Mouse (Mus musculus) thymus, postnatal 36 days (tissue): Measurements from ENCODE around the gene Vstm4.

Experiments
- DNase-seq, 2 experiments: peaks; one replicate each; pipeline ENCODE4 v3.0.0; 2022; ENCODE audit warnings: mixed read lengths in 2 of 2

The Vstm4 gene

DNA sequence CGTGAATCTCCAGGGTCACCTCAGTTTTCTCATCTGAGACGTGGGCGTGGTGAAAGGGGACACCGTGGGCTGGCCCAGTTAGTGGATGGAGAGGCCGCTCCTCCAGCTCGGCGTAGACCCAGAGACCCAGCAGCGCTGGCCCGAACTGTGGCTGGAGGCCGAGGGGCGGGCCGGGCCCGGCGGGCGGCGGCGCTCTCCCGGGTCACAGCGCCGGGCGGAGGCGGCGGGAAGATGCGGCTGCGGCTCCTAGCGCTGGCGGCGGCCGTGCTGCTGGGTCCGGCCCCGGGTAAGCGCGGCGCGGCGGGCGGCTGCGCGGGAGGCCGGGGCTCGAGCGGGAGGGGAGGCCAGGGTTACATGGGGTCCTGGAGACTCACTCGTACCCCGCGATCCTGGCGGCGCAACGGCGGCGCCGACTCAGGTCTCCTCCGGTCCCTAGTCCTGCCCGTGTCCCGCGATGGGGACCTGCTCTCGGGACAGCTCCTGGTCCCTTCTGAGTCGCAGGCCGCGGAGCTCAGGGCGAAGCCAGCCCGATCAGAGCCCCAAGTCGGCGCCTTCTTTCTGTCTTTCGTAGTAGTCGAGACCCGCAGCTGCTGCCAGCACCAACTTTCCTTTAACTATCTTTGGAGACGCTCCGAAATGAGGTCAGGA is at the start of gene Vstm4:
Vstm4 (plus strand) TSS at position 76 of the 648 bp plus-strand sequence.
- DNase-seq = no peak

DNA sequence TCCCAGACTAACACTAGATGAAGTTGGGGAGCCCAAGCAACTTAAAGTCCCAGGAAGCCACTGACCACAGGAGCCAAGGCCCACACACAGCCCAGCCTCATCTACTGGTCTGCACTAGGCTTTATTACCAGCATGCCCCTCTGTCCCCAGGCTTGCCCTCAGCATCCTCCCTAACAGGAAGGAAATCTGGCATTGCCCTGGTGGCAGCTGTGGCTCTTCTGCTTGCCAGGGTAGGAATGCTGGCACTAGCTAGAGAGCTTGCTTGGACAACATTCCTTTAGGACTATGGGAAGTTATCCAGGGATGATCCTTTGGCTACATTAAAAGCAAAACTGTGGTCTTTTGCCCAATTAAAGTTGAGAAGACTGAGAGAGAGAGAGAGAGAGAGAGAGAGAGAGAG is 46.4 kb upstream of the Vstm4 start:
- no peak for DNase-seq

DNA sequence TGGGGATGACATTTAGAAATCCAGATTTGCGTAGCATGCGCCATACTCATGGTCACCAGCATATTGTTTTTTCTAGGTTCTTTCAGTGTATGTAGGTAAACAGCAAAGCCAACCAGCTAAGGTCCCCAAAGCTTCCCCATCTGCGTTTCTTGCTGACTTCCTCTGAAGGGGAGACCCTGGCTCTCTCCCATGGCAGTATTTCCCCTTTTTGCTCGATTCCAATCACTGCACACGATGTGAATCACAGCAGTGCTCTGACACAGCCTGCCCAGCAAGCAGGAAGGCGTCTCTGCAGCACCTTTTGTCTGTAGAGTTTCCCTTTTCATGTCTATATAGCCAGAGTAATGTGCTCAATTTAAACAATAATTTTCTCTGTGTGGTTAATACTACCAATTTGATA is 44.1 kb upstream of the Vstm4 start:
- no peak for DNase-seq

DNA sequence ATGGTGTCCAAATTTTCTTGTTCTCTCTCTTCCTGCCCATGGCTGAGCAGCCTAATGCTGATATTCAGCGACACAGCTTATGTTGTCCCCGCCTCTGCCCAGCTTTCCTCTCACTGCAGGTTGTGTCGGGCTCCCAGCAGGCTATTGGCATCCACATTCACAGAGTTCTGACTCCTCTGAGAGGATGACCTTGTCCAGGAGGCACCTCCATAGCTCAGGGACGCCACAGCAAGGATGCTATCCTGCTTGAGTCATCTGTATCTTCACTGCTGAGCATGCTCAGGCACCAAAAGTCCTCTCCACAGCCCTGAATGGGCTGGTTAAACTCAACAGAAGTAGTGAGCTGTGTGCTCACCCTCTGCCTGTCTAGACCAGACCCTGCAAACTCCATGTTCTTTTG is 41.6 kb upstream of the Vstm4 start:
- DNase-seq = no peak

DNA sequence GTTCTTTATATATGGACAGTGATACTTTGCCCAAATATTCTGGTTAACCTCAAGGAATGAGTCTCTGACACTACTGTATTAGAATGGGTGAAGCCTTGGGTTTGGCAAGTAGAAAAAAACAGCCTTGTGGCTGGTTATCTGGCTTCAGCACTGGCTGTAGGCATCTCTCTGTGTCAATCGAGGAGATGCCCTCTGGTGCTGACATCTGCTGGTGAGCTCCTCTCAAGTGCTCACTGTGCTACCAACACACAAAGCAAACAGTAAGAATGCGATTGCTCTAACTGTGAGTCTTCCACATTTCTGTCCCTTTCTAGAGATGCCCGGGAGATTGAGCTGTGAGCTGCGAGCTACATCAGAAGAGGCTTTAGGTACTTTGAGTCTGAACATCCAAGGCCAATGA is 40.0 kb upstream of the Vstm4 start:
- no peak for DNase-seq

DNA sequence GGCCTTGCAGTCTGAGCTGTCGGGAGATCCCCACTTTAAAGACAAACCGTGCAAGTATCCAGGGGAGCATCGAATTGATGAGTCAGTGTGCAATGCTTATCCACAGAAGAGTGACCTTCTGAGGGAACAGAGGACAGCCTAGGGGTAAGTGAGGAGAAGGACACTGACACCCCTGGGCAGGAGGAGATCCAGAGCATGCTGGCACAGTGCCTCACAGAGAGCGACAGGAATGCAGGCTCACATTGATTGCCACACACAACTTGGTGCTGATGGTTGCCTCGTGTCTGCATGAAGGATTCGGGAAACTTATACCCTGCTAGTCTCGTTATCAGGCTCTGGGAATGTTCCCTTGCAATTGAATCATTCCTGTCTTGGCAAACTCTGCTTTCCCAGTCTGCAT is 39.3 kb upstream of the Vstm4 start:
- no peak for DNase-seq

DNA sequence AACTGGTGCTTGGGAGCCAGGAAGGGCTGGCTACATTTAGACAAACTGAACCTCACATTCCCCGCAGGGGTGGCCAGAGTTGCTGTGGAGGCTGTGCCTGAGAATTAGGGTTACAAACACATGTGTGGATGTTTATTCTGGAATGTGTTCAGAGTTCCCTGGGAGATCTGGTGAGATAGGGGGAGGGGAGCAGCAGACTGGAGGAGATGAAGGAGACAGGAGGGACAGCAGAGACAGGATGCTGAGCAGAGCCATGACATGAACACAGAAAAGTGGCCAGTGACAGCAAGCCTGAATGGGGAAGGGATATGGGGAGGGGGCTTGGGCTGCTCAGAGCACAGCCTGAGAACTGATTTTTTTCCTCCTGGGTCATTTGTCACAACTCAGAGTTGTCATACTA is 37.3 kb upstream of the Vstm4 start:
- DNase-seq = no peak

DNA sequence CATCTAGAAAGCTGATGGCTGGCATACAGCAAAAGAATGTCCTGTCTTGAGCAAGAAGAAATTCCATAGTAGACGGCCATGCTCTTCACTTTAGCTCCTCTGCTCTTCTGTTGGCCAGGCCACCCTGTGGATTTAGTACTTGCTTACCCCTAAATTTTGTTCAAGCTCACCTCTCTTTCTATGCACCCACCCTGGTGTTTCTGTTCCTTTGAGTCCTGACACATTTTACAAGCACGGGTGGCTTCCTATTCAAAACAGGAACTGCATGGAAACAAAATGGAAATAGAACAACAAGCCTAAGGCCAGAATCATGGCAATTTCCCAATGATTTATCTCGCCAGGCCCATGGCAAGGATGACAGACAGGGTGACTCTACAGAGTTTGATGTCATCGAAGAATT is 33.7 kb upstream of the Vstm4 start:
- no peak for DNase-seq

DNA sequence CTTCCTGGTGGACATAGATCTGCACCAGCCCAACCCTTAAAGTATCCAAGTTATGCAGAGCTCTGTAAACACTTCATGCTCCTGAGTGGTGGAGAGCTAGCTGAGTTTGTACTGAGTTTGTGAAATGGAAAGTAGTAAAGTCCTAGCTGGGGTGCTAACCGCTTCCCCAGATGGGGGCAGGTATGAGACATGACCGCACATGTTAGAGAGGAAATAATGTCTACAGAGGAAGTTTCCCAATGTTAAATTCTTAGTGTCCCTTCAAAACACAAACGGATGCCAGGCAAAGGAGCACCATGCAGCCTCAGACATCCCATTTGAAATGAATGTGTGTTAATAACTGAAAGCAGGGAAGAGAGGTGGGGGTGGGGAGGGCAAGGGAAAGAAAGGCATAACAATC is 32.7 kb upstream of the Vstm4 start:
- DNase-seq = no peak

DNA sequence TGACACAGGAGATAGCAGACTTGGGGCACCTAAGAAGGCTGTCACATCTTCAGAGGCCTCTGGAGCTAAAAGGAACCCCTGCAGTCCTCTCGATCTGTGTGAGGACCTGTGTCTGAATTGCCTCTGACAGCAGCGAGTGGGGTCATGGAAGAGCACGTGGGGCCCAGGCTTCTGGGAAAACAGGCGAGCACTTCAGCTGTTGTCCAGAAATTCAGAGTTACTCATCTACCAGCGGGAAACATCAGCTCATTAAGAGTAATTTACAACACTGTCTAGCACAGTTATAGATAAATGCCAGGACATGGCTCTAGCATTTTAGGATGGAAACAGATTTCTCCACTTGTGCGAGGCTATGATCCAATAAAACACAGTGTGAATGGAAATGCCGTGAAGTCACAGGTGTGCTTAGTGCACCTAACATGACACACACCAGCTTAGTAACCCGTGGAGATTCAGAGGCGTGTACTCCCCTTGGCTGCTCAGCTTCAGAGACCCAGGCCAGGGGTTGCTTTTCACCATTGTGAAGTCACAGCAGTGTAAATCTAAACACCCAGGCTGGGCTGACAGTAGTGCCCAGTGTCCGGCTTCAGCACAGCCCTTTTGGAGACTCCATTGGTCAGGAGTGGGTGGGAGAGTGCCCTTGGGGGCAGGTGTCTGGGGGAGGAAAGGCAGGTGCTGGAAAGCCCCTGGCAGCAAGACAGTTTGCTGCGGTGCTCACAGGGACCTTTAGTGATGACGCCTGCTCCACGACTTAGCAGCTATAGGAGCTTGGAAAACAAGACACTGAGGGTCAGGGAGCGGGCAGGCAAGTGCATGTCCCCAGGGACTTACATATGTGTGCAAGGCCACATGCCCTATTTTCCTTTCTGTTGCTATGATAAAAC is 32.0 kb upstream of the Vstm4 start:
- no peak for DNase-seq

DNA sequence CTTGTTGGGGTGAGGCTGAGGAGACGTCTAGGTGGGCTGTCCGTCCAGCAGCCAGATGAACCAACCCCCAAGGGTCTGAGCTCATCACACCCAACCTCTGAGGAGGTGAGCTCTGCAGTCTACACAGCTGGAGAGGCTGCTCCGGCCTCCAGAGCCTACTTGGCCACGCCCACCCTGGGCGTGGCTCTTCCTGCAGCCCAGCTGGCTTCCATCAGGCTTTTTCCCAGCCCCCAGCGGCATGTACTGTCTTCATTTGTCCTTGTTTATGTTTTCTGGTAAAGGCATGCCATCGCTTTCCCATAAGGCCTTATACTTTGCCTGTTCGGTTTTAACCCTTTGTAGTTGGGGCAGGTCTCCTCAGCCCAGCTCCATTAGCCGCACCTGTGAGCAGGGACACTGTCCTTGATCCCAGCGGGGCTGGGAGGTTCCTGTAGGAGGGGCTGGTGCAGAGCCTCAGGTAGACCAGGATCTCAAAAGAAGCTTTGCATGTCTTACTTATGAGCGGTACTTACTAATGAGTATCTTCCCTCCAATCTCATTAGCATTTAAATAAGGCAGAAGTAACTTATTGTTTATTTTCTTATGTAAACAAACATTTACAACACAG is 31.0 kb upstream of the Vstm4 start:
- DNase-seq = no peak

DNA sequence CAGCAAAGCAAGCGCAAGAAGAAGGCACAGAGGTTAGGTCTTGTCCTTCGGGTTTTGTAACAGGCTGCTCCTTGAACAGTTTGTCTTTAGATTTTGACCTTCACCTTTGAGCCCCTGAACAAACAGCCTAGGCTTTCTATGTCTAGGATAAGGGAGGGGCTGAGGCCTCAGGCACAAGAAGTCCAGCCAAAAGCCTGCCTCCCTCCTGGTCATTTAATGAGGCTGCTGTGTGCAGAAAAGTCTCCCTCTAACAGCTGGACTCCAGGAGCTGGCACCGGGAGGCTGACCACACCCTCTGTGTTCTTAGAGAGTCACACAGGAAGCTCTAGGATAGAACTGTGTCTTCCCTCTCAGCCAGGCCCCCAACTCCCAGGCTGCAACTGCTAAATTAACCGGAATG is 29.4 kb upstream of the Vstm4 start:
- no peak for DNase-seq

DNA sequence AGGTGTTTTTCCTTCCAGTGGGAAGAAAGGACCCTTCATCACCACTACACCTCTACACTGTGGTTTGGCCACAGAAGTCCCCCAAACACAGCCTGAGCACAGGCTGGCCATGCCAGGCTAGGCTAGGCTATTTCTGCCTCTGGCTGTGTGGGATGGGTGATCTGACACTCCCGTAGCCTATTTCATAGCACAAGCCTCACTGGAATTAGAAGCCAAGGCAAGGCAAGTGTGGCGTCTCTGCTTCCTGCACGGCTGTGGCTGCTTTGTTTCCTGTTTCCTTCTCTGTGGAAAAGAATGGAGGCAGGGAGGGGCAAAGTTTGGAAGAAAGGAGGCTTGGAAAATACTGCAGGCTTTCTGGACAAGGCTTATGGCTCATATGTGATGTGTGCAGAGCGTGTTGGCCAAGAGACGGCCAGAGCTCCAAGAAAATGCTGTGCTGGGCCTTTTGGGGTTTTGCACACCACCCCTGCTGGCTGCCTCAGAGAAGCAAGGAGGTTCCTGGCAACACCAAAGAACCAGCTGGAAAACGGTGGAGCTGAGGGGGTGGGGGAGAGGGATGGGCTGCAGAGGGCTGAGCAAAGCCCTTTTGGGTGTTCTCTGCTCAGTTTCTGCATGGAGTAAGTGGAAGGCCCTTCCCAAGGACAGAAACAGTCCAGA is 28.4 kb upstream of the Vstm4 start:
- no peak for DNase-seq

DNA sequence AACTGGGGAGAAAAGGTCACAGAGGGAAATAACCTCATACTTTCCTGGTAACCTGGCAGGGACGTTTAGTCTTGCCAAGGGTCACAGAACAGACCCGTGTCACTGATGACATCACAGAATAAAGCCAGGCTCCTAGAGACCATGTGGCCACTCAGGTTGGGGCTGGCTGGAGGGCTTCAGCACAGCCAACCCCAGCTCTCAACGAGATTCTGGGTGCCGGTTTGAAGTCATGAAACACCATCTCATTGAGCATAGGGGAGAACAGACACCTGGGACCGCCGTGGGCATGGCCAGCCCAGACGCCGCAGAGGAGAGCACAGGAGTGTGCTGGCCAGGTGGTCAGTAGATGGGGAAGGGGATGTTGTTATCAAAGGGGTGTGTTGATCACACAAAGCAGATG is 22.7 kb upstream of the Vstm4 start, which contains the start of gene Fam170b:
Fam170b (plus strand) TSS at position 116 of the 400 bp plus-strand sequence.
- DNase-seq = no peak

DNA sequence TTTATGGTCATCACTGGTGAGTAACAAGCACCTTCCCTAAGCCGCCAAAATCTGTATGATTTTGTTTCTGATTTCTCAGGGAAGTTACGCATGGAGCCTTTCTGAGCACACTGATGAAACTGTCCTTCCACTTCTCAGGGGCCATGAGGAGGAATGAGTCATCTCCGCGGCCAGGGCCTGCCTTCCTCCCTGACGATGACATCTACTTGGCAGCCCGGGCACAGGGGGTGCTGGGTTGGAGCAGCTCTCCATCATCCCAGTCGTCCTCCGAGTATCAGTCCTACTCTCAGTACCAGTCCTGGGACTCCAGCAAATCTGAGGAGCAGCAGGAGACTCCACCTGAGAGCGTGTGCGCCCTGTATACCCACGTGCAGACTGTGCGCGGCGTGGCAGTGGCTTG is 21.4 kb upstream of the Vstm4 start:
- DNase-seq = no peak

DNA sequence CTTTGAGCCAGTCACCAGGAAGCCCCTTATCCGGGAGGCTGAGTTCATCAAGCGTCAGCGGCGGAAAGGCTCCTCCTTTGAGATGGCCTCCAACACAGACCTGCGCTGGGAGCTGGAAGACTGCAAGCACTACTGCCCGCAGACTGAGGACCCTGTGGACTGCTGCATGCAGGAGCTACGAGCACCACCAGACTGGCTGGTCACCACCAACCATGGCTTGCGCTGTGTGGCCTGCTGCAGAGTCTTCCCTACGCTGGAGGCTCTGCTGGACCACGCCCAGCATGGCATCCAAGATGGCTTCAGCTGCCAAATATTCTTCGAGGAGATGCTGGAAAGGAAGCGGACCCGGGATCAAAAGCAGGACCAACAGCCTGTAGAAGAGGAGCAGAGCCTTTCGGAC is 21.0 kb upstream of the Vstm4 start:
- DNase-seq = no peak

DNA sequence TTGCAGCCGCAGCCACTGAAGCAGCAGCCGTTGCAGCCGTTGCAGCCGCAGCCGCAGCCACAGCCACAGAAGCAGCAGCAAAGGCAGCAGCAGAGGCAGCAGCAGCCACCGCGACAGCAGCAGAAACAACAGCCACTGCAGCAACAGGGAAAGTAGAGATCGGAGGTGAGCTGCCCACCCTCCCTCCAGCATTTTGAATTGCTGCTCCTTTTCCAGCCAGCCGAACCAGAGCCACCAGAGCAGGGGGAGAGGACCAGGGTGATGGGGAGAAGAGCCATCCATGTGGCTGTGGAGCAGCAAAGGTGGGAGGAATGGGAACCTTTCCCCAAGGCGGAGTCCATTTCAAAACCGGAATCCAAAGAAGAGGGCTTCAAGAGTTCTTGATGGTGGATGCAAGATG is 20.4 kb upstream of the Vstm4 start:
- DNase-seq = no peak

DNA sequence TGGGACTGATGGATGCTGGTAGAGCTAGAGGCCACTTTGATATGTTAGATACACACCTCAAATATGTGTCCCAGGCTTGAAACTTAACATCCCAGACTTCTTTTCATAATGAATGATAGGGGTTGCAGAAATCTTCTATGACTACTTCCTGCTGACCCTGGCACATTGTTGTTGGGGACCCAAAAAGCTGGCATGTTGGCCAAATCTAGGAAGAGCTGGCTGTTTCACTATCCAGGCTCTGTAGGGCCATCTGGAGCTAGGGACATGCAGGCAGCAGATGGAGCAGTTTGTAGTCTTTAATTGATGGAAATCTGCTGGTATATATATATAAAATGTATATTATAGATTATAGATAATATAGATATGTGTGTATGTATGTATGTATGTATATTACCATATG is 14.5 kb upstream of the Vstm4 start:
- DNase-seq = no peak

DNA sequence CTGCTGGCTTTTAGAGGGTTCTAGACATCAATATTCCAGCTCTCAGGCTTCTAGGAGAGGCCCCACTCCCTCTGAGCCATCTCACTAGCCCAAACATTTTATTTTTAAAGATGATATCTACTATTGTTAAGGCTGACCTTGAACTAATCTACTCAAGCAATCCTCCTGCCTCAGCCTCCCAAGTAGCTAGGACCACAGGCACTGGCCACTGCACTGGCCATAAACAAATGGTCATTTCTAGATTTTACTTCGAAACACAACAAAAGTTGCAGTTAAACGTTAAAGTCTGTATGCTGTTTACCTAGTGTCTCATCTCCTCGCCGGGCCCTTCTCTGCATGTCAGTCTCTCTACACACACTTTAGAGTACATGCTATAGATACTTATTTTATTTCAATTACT is 2.5 kb upstream of the Vstm4 start:
- DNase-seq = no peak

DNA sequence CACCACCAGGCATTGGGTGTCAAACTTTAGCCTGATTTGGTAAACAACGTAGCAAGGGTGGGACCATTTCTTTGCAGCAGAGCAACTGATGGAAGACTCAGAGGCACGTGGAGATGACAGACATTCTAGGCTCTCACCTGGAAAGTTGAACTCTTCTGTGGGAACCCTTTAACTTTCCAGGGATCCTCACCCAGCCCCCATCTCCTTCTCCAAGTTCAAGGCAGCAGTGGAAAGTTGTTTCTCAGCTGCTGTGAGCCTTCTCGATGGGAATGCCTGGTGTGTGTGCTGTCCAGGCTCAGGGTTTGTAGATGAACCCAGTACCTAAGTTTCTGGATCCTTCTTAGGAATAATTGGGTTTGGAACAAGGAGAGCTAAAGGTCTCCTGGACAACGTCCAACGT is 310 bp upstream of the Vstm4 start:
- no peak for DNase-seq

DNA sequence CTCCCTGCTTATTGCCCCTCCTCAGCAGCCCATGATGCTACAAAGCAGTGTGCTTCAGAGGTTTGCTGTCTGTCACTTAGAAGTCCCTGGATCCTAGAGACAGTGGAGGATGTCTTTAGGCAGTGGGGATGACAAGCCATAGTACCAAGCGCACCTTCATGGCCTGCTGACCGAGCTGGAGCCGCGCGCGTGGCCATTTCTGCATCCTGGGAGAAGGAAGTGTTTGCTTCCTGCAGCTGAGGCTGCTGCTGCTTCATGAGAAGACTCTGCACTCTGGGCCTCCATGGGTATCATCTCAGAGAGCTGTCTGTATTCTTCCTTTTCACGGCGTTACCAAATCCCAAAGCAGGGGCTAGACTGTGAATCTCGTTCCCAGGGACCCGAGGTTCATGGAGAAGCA is 1.8 kb downstream of the Vstm4 start:
- DNase-seq = no peak

DNA sequence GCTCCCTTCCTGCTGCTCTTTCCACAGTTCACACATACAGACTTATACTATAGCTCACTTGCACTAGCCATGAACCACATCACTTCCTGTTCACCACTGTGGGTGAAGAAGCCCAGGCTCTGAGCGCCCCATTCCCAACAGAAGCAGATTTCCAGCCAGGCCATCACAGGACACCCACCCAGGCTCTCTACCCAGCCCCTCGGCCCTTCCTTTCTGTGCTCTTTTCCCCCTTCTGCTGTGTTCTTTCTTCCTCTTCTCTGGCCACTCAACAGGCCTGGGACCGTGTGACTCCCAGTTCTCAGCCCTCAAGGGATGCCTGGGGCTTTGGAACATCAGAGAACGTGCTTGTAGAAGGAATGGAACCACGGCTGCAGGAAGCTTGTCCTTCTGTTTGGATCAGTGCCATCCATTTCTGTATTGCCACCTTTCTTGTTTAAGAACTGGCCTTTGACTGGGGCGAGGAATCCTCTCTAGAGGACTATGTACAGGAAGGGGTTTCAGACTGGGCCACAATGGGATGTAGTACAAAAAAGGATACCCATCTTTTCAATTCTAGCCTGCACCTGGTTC is 2.5 kb downstream of the Vstm4 start:
- no peak for DNase-seq
